Mouse (Mus musculus): ENCODE measurements around the gene Hoxa7. TPM values are rescaled to one million over a fixed set of nuclear protein-coding genes. Genes with fewer than 3 reads are reported as not detected.

The Hoxa7 gene
- polyA plus RNA-seq (2015; fragmentation: Nextera tagmentation; extraction: Ambion mirVana): not detected in 2 replicates

DNA sequence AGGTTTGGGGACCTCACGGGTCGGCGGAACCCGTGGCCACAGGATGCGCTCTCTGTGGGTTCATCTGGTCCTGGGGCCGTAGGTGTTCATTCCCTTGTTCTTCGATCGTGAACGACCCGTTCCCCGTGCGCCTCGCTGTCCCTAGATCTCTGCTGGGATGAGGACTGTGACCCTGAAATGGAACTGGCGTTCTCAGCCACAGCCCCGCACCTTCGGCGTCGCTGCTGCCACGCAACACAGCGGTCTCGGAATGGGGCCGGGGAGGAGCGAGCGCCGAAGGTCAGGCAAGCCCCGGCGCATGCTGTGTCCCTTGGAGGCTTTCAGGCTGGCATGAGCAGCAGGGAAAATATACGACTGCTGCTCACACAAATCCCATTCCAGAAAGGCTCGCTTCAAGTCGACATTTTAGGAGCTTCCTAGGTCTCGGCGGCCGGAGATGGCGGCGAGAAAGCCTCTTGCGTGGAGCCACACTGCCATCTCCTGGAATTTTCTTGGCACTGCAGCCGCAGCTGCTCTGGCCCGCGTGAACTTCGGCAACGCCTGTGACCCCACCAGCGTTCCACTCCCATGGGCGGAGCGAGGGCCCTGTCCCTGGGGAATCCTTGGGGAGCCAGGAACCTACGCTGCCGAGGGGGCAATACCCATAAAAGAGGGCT lies at the start of gene Hoxa7:
Gene Hoxa7, minus strand, starts transcription at position 518 of the 656 bp plus-strand sequence.
- Histone ChIP-seq H3K27me3 (peaks cover 100% of the 10 kb centered on the region), H3K4me1 (replicated peaks) (peaks cover 13% of the 10 kb centered on the region), H3K27ac (no peak within 1 kb of the TSS), H3K4me2 (replicated peaks) (peak within 1 kb of the TSS; percentile 67), H3K4me3 (replicated peaks) (peak within 1 kb of the TSS; percentile 44), H3K9me3 (no peaks in the 10 kb centered on the region), H3K36me3 (no peaks in the 10 kb centered on the region), H3K9ac (replicated peaks) (peak within 1 kb of the TSS; percentile 59; the same call in 1 of the 2 replicates)
- peak; percentile 76 for ATAC-seq
- WGBS: 1% methylated on average over 46 of the region's 46 CpGs

DNA sequence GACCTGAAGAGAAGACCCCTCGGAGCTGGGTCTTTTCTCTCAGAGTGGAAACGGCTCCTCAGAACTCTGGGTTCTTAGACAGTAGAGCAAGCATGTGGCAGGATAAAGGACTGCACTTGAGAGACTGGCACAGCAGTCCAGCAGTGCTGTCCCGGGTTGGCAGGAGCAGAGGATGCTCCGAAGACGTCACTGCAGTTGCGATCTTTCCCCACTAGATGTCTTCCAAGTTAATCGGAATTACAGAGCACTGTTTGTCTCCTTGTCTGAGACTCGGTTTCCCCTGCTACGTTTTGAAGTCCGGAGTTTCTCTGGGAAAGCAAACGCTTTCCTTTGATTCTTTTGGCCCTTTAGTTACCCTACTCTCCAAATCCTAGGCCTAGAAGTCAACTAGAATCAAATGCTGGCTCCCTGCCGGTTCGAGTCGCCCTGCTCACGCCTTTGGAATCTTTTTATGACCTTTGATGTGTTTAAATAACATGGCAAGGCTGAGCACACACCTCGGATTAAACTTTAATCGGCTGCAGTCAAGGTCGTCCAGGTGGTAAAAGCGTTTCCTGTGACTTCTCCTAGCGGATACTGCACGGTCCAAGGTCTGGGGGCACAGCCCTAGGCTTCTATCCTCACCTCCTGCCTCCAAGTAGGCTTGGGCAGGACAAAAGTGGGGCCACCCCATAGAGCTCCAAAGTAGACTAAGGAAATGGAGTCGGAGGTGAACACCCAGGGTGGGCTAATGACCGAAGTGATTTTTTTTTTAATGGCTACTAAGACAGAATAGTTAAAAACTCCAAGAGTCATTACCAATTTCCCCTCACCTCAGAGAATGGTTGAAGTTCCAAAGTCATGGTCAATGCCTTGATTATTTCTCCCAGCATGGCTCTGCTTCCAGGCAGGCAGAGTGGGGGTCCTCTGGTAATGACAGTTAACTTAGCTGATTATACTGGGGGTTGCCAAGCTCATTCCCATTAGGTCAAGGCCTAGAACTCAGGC lies 49.1 kb upstream of the Hoxa7 start:
- H3K27ac ChIP-seq: no peak overlapping the region
- H3K9ac ChIP-seq (replicated peaks): no peak overlapping the region
- WGBS: 6% methylated on average over 23 of the region's 23 CpGs
- peaks cover 98% of the 10 kb centered on the region for H3K27me3 ChIP-seq
- peak; percentile 63 for ATAC-seq
- H3K36me3 ChIP-seq: no peaks in the 10 kb centered on the region
- no peaks in the 10 kb centered on the region for H3K4me1 ChIP-seq (replicated peaks)
- no peak overlapping the region for H3K4me3 ChIP-seq (replicated peaks)
- H3K4me2 ChIP-seq (replicated peaks): no peak overlapping the region
- no peaks in the 10 kb centered on the region for H3K9me3 ChIP-seq

DNA sequence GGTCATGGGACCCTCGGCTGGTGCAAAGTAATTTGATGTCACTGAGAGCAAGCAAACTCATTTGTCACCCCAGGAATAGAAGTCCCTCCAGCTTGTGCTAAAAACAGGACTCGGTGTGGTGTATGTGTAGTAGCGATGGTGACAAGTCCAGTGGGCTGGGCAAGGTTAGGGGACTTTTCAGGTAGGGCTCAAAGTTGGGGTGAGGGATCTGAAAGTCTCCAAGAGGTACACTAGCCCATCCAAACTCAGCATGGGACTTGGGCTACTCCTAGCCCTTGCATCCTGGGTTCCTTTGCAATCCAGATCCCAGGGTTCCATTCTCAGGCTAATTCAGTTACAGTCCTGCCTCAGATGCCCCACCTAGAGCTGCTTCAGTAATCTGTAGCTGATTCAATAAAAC lies 47.1 kb upstream of the Hoxa7 start:
- Histone ChIP-seq H3K36me3 (no peaks in the 10 kb centered on the region), H3K4me1 (replicated peaks) (no peaks in the 10 kb centered on the region), H3K4me2 (replicated peaks) (no peak overlapping the region), H3K27me3 (peaks cover 98% of the 10 kb centered on the region), H3K27ac (no peak overlapping the region), H3K4me3 (replicated peaks) (no peak overlapping the region), H3K9me3 (no peaks in the 10 kb centered on the region), H3K9ac (replicated peaks) (no peak overlapping the region)
- WGBS: 6% methylated on average over 3 of the region's 3 CpGs
- no peak for ATAC-seq

DNA sequence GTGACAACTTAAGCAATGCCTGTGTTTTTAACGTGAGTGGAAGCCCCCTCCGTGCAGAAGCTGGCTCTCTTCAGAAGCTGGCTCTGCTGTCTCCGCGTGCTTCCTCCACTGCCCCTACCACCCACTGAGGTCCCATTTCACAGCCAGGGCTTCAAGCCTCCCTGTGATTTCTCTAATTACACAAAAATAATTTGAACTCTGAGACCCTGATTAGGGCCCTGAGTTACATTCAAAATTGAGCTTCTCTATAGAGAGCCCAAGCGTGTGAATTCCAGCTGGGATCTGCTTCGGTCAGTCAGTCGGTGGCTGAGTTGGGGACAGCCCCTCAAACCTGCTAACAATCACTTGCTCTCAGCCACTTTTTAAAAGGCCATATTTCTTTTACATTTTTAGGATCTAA lies 46.7 kb upstream of the Hoxa7 start:
- Histone ChIP-seq H3K4me3 (replicated peaks) (no peak overlapping the region), H3K27ac (no peak overlapping the region), H3K36me3 (no peaks in the 10 kb centered on the region), H3K9me3 (no peaks in the 10 kb centered on the region), H3K9ac (replicated peaks) (no peak overlapping the region), H3K27me3 (peaks cover 98% of the 10 kb centered on the region), H3K4me1 (replicated peaks) (no peaks in the 10 kb centered on the region), H3K4me2 (replicated peaks) (no peak overlapping the region)
- 1% methylated on average over 7 of the region's 7 CpGs for WGBS
- no peak for ATAC-seq

DNA sequence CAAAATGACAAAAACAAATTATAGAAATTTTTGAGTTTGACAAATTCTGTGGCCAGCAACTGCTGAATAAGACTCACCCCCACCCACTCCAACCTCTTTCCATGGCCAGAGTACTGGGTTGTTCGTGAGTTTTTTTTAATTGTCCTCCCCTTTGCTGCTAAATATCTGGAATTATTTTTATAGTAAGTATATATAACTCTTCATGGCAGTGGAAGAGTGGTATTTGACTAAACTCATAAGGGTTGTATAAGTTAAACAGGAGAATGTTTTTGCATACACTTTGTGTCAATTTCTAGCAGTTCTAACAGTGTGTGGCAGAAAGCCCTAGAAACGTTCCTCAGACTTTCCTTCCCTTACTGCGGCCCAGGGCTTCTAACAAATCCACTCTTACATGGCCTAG lies 46.0 kb upstream of the Hoxa7 start:
- no peak overlapping the region for H3K4me2 ChIP-seq (replicated peaks)
- H3K36me3 ChIP-seq: no peaks in the 10 kb centered on the region
- no peaks in the 10 kb centered on the region for H3K4me1 ChIP-seq (replicated peaks)
- no peak overlapping the region for H3K9ac ChIP-seq (replicated peaks)
- no peaks in the 10 kb centered on the region for H3K9me3 ChIP-seq
- H3K27me3 ChIP-seq: peaks cover 98% of the 10 kb centered on the region
- no peak for ATAC-seq
- H3K27ac ChIP-seq: no peak overlapping the region
- no peak overlapping the region for H3K4me3 ChIP-seq (replicated peaks)
- WGBS: 2% methylated on average over 3 of the region's 3 CpGs

DNA sequence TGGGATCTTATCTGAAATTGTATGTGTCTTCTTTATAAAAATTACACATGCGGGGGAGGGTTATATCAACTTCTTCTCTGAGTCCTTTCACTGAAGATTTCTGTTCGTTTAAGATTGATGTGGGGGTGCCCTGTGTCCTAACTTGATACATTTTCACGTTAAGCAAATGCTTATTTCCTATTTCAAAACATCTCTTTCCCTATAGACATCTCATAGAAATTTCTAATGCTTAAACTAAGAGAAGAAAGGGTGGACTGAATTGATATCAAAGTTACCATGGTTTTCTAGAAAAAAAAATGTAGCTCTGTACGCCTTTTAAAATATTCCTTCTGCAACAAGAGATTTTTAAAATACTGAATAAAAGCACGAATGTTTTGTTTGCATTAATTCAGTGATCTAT lies 45.6 kb upstream of the Hoxa7 start:
- Histone ChIP-seq H3K36me3 (no peaks in the 10 kb centered on the region), H3K27ac (no peak overlapping the region), H3K4me3 (replicated peaks) (no peak overlapping the region), H3K4me2 (replicated peaks) (no peak overlapping the region), H3K9me3 (no peaks in the 10 kb centered on the region), H3K4me1 (replicated peaks) (no peaks in the 10 kb centered on the region), H3K27me3 (peaks cover 98% of the 10 kb centered on the region), H3K9ac (replicated peaks) (no peak overlapping the region)
- no peak for ATAC-seq
- 21% methylated on average over 5 of the region's 5 CpGs for WGBS

DNA sequence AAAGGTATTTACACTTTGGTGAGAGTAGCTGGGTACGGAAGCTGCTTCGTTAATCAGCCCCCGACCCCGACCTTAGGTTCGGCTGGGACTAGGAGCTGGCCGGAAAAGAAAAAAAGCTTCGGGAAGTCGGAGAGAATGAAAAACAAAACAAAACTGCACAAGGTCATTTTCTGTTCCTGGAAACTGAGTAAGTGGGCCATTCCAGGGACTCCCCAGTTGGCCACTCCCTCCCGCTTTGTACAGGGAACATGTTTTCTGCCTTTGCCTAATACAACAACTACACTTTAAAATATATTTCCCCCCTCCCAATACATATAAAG lies 45.0 kb upstream of the Hoxa7 start:
- Histone ChIP-seq H3K36me3 (no peaks in the 10 kb centered on the region), H3K27ac (no peak overlapping the region), H3K27me3 (peaks cover 99% of the 10 kb centered on the region), H3K4me1 (replicated peaks) (no peaks in the 10 kb centered on the region), H3K9ac (replicated peaks) (no peak overlapping the region), H3K9me3 (no peaks in the 10 kb centered on the region), H3K4me2 (replicated peaks) (no peak overlapping the region), H3K4me3 (replicated peaks) (no peak overlapping the region)
- no peak for ATAC-seq
- WGBS: 3% methylated on average over 9 of the region's 9 CpGs

DNA sequence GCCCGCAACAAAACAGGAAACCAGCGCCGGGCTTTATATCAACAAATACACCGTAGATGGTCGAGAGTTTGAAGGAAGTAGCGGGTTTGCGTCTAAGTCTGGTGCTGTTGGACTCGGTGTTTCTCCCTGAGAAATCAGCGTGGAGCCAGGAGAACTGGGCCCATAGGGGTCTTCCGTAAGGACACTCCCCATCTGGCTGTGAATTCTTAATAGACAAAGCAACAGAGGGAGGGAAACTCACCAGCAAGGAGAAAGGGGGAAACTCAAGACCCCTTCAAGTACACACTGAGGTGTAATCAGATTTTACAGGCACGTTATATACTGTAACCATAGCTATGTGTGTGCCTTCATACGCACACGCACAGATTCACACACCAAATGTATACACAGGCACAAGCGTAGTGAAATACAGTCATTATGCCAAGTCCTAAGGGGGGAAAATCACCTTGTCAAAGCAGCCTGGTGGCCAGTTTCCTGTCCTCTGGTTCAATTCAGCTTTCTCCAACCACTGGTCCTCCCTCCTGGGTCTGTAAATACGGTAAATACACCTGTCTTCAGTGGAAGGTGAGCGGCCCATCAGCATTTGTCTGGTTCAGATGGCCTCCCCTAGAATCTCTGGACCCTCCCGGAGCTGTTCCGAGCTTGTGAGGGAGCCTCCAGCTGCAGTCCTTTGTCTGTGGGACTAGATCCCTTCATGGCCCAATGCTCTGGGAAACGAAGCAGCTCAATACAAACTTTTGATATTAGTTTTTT lies 44.4 kb upstream of the Hoxa7 start:
- no peak overlapping the region for H3K27ac ChIP-seq
- H3K4me1 ChIP-seq (replicated peaks): no peaks in the 10 kb centered on the region
- no peaks in the 10 kb centered on the region for H3K9me3 ChIP-seq
- H3K4me3 ChIP-seq (replicated peaks): no peak overlapping the region
- no peak overlapping the region for H3K4me2 ChIP-seq (replicated peaks)
- no peaks in the 10 kb centered on the region for H3K36me3 ChIP-seq
- WGBS: under 1% methylated on average over 19 of the region's 19 CpGs
- H3K9ac ChIP-seq (replicated peaks): no peak overlapping the region
- ATAC-seq: no peak
- H3K27me3 ChIP-seq: peaks cover 99% of the 10 kb centered on the region

DNA sequence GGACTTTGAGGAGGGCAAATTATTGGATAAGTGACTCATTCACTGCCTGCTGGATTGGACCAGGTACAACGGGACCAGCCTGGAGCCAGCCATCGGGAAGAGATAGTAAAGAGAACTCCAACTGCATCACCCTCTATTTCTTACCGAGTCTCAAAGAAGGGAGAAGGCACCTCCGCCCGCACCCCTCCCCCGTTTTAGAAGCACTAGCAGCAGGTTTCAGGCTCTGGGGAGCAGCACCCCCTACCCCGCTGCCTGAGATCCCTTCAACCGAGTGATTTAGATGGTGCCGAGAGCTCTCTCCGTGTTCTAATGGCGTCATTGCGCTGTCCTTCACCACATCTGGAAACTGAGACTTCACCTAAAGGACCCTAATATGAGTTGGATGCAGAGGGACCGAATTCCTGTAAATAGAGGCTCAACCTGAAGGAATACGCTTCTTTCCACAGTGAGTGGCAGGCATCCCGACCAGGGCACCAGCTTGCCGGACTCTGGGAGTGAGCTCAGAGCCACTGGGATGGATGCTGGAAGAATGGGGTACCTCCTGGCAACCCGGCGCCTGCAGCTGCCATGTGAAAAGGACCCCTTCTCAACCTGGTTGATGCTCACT lies 43.8 kb upstream of the Hoxa7 start:
- no peaks in the 10 kb centered on the region for H3K36me3 ChIP-seq
- H3K27me3 ChIP-seq: peaks cover 99% of the 10 kb centered on the region
- no peak for ATAC-seq
- H3K4me3 ChIP-seq (replicated peaks): no peak overlapping the region
- peaks cover 3% of the 10 kb centered on the region; the same call in 1 of the 2 replicates for H3K4me1 ChIP-seq (replicated peaks)
- H3K9me3 ChIP-seq: no peaks in the 10 kb centered on the region
- H3K27ac ChIP-seq: no peak overlapping the region
- no peak overlapping the region for H3K4me2 ChIP-seq (replicated peaks)
- under 1% methylated on average over 18 of the region's 18 CpGs for WGBS
- H3K9ac ChIP-seq (replicated peaks): no peak overlapping the region

DNA sequence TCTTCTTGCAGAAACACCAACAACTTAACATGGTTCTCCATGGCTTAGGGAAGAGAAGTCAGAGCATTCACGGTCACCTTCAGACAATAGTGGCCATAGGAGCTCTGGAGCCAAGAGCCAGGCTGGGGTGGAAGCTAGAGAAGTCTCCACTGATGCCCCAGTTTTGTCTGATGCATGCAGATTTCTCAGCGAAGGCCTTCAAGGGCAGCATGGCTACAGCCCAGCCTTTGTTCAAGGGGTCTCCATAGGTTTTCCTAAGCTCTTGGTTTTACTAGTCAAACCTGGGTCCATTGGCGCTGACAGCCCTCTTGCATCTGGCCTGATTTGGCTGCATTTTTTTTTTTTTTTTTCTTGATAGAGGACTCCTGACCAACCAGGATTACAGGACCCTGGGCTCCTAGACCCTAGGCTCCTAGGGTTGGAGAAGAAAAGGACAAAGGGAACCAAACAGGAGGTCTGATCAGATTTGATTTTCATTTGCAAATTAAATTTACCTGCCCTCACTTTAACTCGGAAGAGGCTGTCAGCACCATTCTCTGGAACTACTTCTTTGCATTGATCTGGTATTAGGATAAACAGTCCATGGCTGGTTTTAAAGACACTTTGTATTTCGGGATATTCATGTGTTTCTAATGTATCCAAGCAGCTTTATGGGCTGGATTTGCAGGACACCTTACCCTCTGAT lies 42.6 kb upstream of the Hoxa7 start:
- WGBS: 5% methylated on average over 5 of the region's 5 CpGs
- Histone ChIP-seq H3K4me2 (replicated peaks) (no peak overlapping the region), H3K9me3 (no peaks in the 10 kb centered on the region), H3K4me1 (replicated peaks) (peaks cover 6% of the 10 kb centered on the region; the same call in 1 of the 2 replicates), H3K9ac (replicated peaks) (no peak overlapping the region), H3K27ac (no peak overlapping the region), H3K4me3 (replicated peaks) (no peak overlapping the region), H3K27me3 (peaks cover 99% of the 10 kb centered on the region), H3K36me3 (no peaks in the 10 kb centered on the region)
- ATAC-seq: no peak

DNA sequence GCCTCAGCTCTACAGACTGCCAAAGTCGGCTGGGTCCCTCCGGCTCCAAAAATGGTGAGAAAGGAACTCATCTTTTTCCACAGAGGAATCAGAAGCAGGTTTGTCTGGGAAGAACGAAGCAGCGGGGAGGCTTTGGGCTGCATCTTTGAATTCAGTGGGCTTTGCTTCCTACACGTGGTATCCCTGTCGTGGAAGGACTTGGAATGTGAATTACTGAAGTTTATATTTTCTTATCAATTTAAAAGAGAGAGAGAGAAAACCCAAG lies 41.6 kb upstream of the Hoxa7 start:
- H3K4me1 ChIP-seq (replicated peaks): peaks cover 6% of the 10 kb centered on the region; the same call in 1 of the 2 replicates
- H3K27ac ChIP-seq: no peak overlapping the region
- no peak overlapping the region for H3K9ac ChIP-seq (replicated peaks)
- no peaks in the 10 kb centered on the region for H3K9me3 ChIP-seq
- no peaks in the 10 kb centered on the region for H3K36me3 ChIP-seq
- WGBS: under 1% methylated on average over 6 of the region's 6 CpGs
- ATAC-seq: no peak
- no peak overlapping the region for H3K4me3 ChIP-seq (replicated peaks)
- H3K27me3 ChIP-seq: peaks cover 99% of the 10 kb centered on the region
- no peak overlapping the region for H3K4me2 ChIP-seq (replicated peaks)

Measured in midbrain, embryonic 13.5 days (tissue).